In genomic region chr14:55071756-55072155, GRCm38 (mm10) we compare ENCODE assay signal across 10 mouse cellular contexts. TPM values are rescaled to one million over a fixed set of nuclear protein-coding genes. Genes with fewer than 3 reads are reported as not detected.
DNase-seq lines count a peak whose midpoint lies in the region; ATAC-seq lines count a peak whose summit lies in the region.
"Had no signal": no experiment of that assay in that cellular context is flagged by ENCODE, and none has a peak within 500 bp of the region (broad histone marks: within the 10 kb centered on the region; RNA-seq: fewer than 3 reads in every experiment).

No protein-coding gene starts in this region.

- DNase-seq in heart, postnatal 25 days (ENCODE audit: low spot score) = no peak
- DNase-seq in neural tube, embryonic 10.5 days (ENCODE audit: extremely low spot score, low spot score) = no peak
- no peak for DNase-seq in intestine, embryonic 14.5 days (ENCODE audit: low spot score)
- DNase-seq in ovary, postnatal 14 days (ENCODE audit: low spot score) = no peak
- DNase-seq in ovary, adult 18-20 months (ENCODE audit: low spot score) = no peak
- DNase-seq: thymus, adult 18-20 months had no signal

- no peaks in the 10 kb centered on the region for H3K9me3 ChIP-seq in heart, embryonic 13.5 days
- H3K9me3 ChIP-seq in neural tube, embryonic 13.5 days = no peaks in the 10 kb centered on the region
- no peaks in the 10 kb centered on the region for H3K9me3 ChIP-seq in intestine, embryonic 14.5 days (ENCODE audit: control insufficient read depth, low read length)
- no peaks in the 10 kb centered on the region for H3K9me3 ChIP-seq in stomach, embryonic 16.5 days (replicated peaks; ENCODE audit: control insufficient read depth, low read length)

- intact Hi-C loops in heart, postnatal 25 days (cut with DNase I) = no loop called here

- H3K4me2 ChIP-seq in heart, embryonic 13.5 days = peak overlapping the region; percentile 44
- peak overlapping the region; percentile 20; the same call in 1 of the 2 replicates for H3K4me2 ChIP-seq in neural tube, embryonic 13.5 days
- H3K4me2 ChIP-seq in intestine, embryonic 14.5 days (ENCODE audit: low read length) = no peak overlapping the region
- H3K4me2 ChIP-seq in stomach, embryonic 16.5 days (ENCODE audit: low read depth, low read length) = peak overlapping the region; percentile 23

- ATAC-seq in heart, embryonic 13.5 days (ENCODE audit: extremely low read depth, insufficient number of reproducible peaks, low FRiP score, low TSS enrichment) = no peak
- ATAC-seq in neural tube, embryonic 13.5 days (ENCODE audit: low read depth) = no peak
- no peak for ATAC-seq in intestine, embryonic 14.5 days (replicated peaks; ENCODE audit: low FRiP score, low TSS enrichment, low read depth)
- no peak for ATAC-seq in stomach, embryonic 16.5 days (ENCODE audit: insufficient read depth, low FRiP score)

- 20% methylated on average over 19 of the region's 19 CpGs for WGBS in heart, embryonic 13.5 days
- 22% methylated on average over 19 of the region's 19 CpGs for WGBS in neural tube, embryonic 13.5 days
- 22% methylated on average over 19 of the region's 19 CpGs for WGBS in intestine, embryonic 14.5 days
- WGBS in stomach, embryonic 16.5 days = 28% methylated on average over 19 of the region's 19 CpGs

- H3K4me1 ChIP-seq in heart, embryonic 13.5 days = peaks cover 15% of the 10 kb centered on the region
- peaks cover 35% of the 10 kb centered on the region for H3K4me1 ChIP-seq in neural tube, embryonic 13.5 days (replicated peaks)
- H3K4me1 ChIP-seq in intestine, embryonic 14.5 days (replicated peaks; ENCODE audit: control insufficient read depth, insufficient read depth, low read length) = no peaks in the 10 kb centered on the region
- H3K4me1 ChIP-seq in stomach, embryonic 16.5 days (ENCODE audit: control insufficient read depth, insufficient read depth, low read length) = no peaks in the 10 kb centered on the region

- no peak overlapping the region; the same call in 1 of the 2 replicates for H3K4me3 ChIP-seq in heart, embryonic 13.5 days
- H3K4me3 ChIP-seq in neural tube, embryonic 13.5 days = no peak overlapping the region
- H3K4me3 ChIP-seq in intestine, embryonic 14.5 days (ENCODE audit: low read depth, low read length) = no peak overlapping the region; the same call in 1 of the 2 replicates
- H3K4me3 ChIP-seq in stomach, embryonic 16.5 days (replicated peaks; ENCODE audit: low read length) = no peak overlapping the region; the same call in 1 of the 2 replicates

- peaks cover 15% of the 10 kb centered on the region; the same call in 1 of the 2 replicates for H3K36me3 ChIP-seq in heart, embryonic 13.5 days
- peaks cover 83% of the 10 kb centered on the region for H3K36me3 ChIP-seq in neural tube, embryonic 13.5 days
- H3K36me3 ChIP-seq in intestine, embryonic 14.5 days (ENCODE audit: control insufficient read depth, insufficient read depth, low read length) = peaks cover 7% of the 10 kb centered on the region
- H3K36me3 ChIP-seq in stomach, embryonic 16.5 days (ENCODE audit: control insufficient read depth, insufficient read depth, low read length) = no peaks in the 10 kb centered on the region

- no peak overlapping the region for H3K27ac ChIP-seq in heart, embryonic 13.5 days (replicated peaks)
- H3K27ac ChIP-seq in neural tube, embryonic 13.5 days (replicated peaks) = peak overlapping the region; percentile 28
- H3K27ac ChIP-seq in intestine, embryonic 14.5 days (ENCODE audit: low read depth) = no peak overlapping the region
- no peak overlapping the region for H3K27ac ChIP-seq in stomach, embryonic 16.5 days (ENCODE audit: low read length)

- peak overlapping the region; percentile 30 for H3K9ac ChIP-seq in heart, embryonic 13.5 days
- peak overlapping the region; percentile 53; the same call in 1 of the 2 replicates for H3K9ac ChIP-seq in neural tube, embryonic 13.5 days
- H3K9ac ChIP-seq in intestine, embryonic 14.5 days (ENCODE audit: low read length) = 0 out of 2 replicates have a peak overlapping the region, but pooled peaks have one; percentile 22
- no peak overlapping the region for H3K9ac ChIP-seq in stomach, embryonic 16.5 days (ENCODE audit: low read length)

- peaks cover 62% of the 10 kb centered on the region for H3K27me3 ChIP-seq in heart, embryonic 13.5 days (replicated peaks)
- no peaks in the 10 kb centered on the region for H3K27me3 ChIP-seq in neural tube, embryonic 13.5 days
- no peaks in the 10 kb centered on the region for H3K27me3 ChIP-seq in intestine, embryonic 14.5 days (replicated peaks; ENCODE audit: control insufficient read depth, insufficient read depth, low read length)
- no peaks in the 10 kb centered on the region for H3K27me3 ChIP-seq in stomach, embryonic 16.5 days (ENCODE audit: control insufficient read depth, insufficient read depth, low read length)

RNA-seq across cellular contexts. Expression of gene Zfhx2, which starts 20.4 kb away (rescaled TPM):
- polyA plus RNA-seq in heart, embryonic 13.5 days (2015; fragmentation: Nextera tagmentation; extraction: Ambion mirVana) = 3.0 and 3.2 TPM in 2 replicates
- 1 to 10 TPM; 2.9 to 3.6 TPM for total RNA-seq in heart, postnatal 25 days (2021)
- polyA plus RNA-seq in neural tube, embryonic 13.5 days (2015; fragmentation: Nextera tagmentation; extraction: Ambion mirVana) = 30.4 and 33.6 TPM in 2 replicates
- polyA plus RNA-seq in intestine, embryonic 14.5 days (2014; fragmentation: Nextera tagmentation; extraction: Ambion mirVana) = 5.0 and 5.4 TPM in 2 replicates
- polyA plus RNA-seq in stomach, embryonic 16.5 days (2015; fragmentation: Nextera tagmentation; extraction: Ambion mirVana) = 3.1 and 3.6 TPM in 2 replicates

RNA-seq across cellular contexts. Expression of gene Thtpa, which starts 22.8 kb away (rescaled TPM):
- 13.8 and 15.9 TPM in 2 replicates for polyA plus RNA-seq in heart, embryonic 13.5 days (2015; fragmentation: Nextera tagmentation; extraction: Ambion mirVana)
- 10 to 100 TPM; 12.3 to 13.2 TPM for total RNA-seq in heart, postnatal 25 days (2021)
- polyA plus RNA-seq in neural tube, embryonic 13.5 days (2015; fragmentation: Nextera tagmentation; extraction: Ambion mirVana) = 29.4 and 29.8 TPM in 2 replicates
- polyA plus RNA-seq in intestine, embryonic 14.5 days (2014; fragmentation: Nextera tagmentation; extraction: Ambion mirVana) = 20.8 and 24.0 TPM in 2 replicates
- 19.9 and 22.5 TPM in 2 replicates for polyA plus RNA-seq in stomach, embryonic 16.5 days (2015; fragmentation: Nextera tagmentation; extraction: Ambion mirVana)

RNA-seq across cellular contexts. Expression of gene Ap1g2, which starts 34.6 kb away (rescaled TPM):
- 7.4 and 7.9 TPM in 2 replicates for polyA plus RNA-seq in heart, embryonic 13.5 days (2015; fragmentation: Nextera tagmentation; extraction: Ambion mirVana)
- 1 to 10 TPM; 4.4 to 4.6 TPM for total RNA-seq in heart, postnatal 25 days (2021)
- 5.2 and 8.3 TPM in 2 replicates for polyA plus RNA-seq in neural tube, embryonic 13.5 days (2015; fragmentation: Nextera tagmentation; extraction: Ambion mirVana)
- 44.7 and 49.8 TPM in 2 replicates for polyA plus RNA-seq in intestine, embryonic 14.5 days (2014; fragmentation: Nextera tagmentation; extraction: Ambion mirVana)
- 46.2 and 54.8 TPM in 2 replicates for polyA plus RNA-seq in stomach, embryonic 16.5 days (2015; fragmentation: Nextera tagmentation; extraction: Ambion mirVana)

RNA-seq across cellular contexts. Expression of gene Jph4, which starts 45.0 kb away (rescaled TPM):
- 0.31 and 0.32 TPM in 2 replicates for polyA plus RNA-seq in heart, embryonic 13.5 days (2015; fragmentation: Nextera tagmentation; extraction: Ambion mirVana)
- not detected for total RNA-seq in heart, postnatal 25 days (2021)
- polyA plus RNA-seq in neural tube, embryonic 13.5 days (2015; fragmentation: Nextera tagmentation; extraction: Ambion mirVana) = 21.1 and 21.4 TPM in 2 replicates
- polyA plus RNA-seq in intestine, embryonic 14.5 days (2014; fragmentation: Nextera tagmentation; extraction: Ambion mirVana) = 1.7 and 2.0 TPM in 2 replicates
- polyA plus RNA-seq in stomach, embryonic 16.5 days (2015; fragmentation: Nextera tagmentation; extraction: Ambion mirVana) = 1.1 and 1.2 TPM in 2 replicates
- total RNA-seq: CH12.LX had no signal

RNA-seq across cellular contexts. Expression of gene Ngdn, which starts 56.5 kb away (rescaled TPM):
- polyA plus RNA-seq in heart, embryonic 13.5 days (2015; fragmentation: Nextera tagmentation; extraction: Ambion mirVana) = 56.8 and 58.2 TPM in 2 replicates
- total RNA-seq in heart, postnatal 25 days (2021) = 10 to 100 TPM; 26.0 to 27.0 TPM
- 56.4 and 61.9 TPM in 2 replicates for polyA plus RNA-seq in neural tube, embryonic 13.5 days (2015; fragmentation: Nextera tagmentation; extraction: Ambion mirVana)
- polyA plus RNA-seq in intestine, embryonic 14.5 days (2014; fragmentation: Nextera tagmentation; extraction: Ambion mirVana) = 78.5 and 80.1 TPM in 2 replicates
- polyA plus RNA-seq in stomach, embryonic 16.5 days (2015; fragmentation: Nextera tagmentation; extraction: Ambion mirVana) = 74.7 and 74.9 TPM in 2 replicates
